ENCODE assay signal across 10 mouse cellular contexts in the genomic region with DNA sequence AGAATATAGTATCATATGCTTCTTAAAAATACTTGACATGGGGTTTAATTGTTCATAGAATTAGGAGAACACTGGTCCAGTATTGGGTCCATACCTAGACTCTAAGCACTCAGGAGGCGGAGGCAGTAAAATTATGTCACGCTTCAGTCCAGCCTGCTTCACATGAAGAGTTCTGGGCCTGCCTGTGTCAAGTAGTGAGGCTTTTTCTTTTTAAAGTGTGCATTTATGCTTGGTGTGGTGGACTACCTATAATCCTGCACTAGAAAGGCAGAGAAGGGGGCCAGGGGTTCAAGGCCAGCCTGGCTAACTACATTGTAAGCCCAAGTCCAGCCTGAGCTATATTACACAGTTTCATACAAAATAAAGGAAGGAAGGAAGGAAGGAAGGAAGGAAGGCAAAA. TPM values are rescaled to one million over a fixed set of nuclear protein-coding genes. Genes with fewer than 3 reads are reported as not detected.
DNase-seq lines count a peak whose midpoint lies in the region; ATAC-seq and TF ChIP-seq lines count a peak whose summit lies in the region.
"Had no signal": no experiment of that assay in that cellular context is flagged by ENCODE, and none has a peak within 500 bp of the region (broad histone marks: within the 10 kb centered on the region; RNA-seq: fewer than 3 reads in every experiment).

No protein-coding gene starts in this region.

- intact Hi-C loops in left cerebral cortex, adult 2 months (cut with DNase I), result loop anchor here (2.0 to 5.0 kb wide), 2 partner anchors 83 to 110 kb away; no protein-coding TSS in a partner anchor

- no peak for ATAC-seq in forebrain, embryonic 12.5 days (ENCODE audit: low FRiP score)
- ATAC-seq in forebrain, embryonic 15.5 days (replicated peaks), result no peak
- no peak for ATAC-seq in heart, embryonic 15.5 days (replicated peaks; ENCODE audit: insufficient number of reproducible peaks, insufficient read depth, low FRiP score, low read depth)
- no peak for ATAC-seq in liver, embryonic 15.5 days (ENCODE audit: insufficient read depth)
- no peak for ATAC-seq in midbrain, embryonic 11.5 days (ENCODE audit: low FRiP score)
- ATAC-seq: midbrain, embryonic 13.5 days had no signal

- no peak for TF ChIP-seq POLR2A in liver, adult 2 months (IDR thresholded peaks at IDR 0.05; ENCODE audit: extremely low read depth, insufficient read depth, low read length)

- WGBS in forebrain, embryonic 12.5 days, result 89% methylated on average over 2 of the region's 2 CpGs
- 90% methylated on average over 2 of the region's 2 CpGs for WGBS in forebrain, embryonic 15.5 days
- WGBS in liver, adult 2 months, result 30% methylated on average over 2 of the region's 2 CpGs
- 89% methylated on average over 2 of the region's 2 CpGs for WGBS in heart, embryonic 15.5 days
- WGBS in liver, embryonic 15.5 days (ENCODE audit: insufficient replicate concordance), result 63% methylated on average over 2 of the region's 2 CpGs
- WGBS in midbrain, embryonic 11.5 days, result 80% methylated on average over 2 of the region's 2 CpGs

- H3K36me3 ChIP-seq in forebrain, embryonic 12.5 days (replicated peaks), result no peaks in the 10 kb centered on the region
- H3K36me3 ChIP-seq in forebrain, embryonic 15.5 days, result no peaks in the 10 kb centered on the region
- peaks cover 4% of the 10 kb centered on the region; the same call in 1 of the 2 replicates for H3K36me3 ChIP-seq in liver, adult 2 months (ENCODE audit: control insufficient read depth, insufficient read depth, low read length)
- no peaks in the 10 kb centered on the region for H3K36me3 ChIP-seq in heart, embryonic 15.5 days
- H3K36me3 ChIP-seq in liver, embryonic 15.5 days (replicated peaks), result no peaks in the 10 kb centered on the region
- H3K36me3 ChIP-seq in midbrain, embryonic 11.5 days (ENCODE audit: control insufficient read depth, insufficient read depth, low read length), result no peaks in the 10 kb centered on the region
- H3K36me3 ChIP-seq: midbrain, embryonic 13.5 days had no signal

- peaks cover 26% of the 10 kb centered on the region for H3K27me3 ChIP-seq in forebrain, embryonic 12.5 days
- peaks cover 13% of the 10 kb centered on the region; the same call in 1 of the 2 replicates for H3K27me3 ChIP-seq in forebrain, embryonic 15.5 days
- no peaks in the 10 kb centered on the region for H3K27me3 ChIP-seq in liver, adult 2 months (ENCODE audit: control insufficient read depth, insufficient read depth, low read length)
- H3K27me3 ChIP-seq in heart, embryonic 15.5 days, result no peaks in the 10 kb centered on the region
- peaks cover 41% of the 10 kb centered on the region for H3K27me3 ChIP-seq in liver, embryonic 15.5 days
- H3K27me3 ChIP-seq in midbrain, embryonic 11.5 days (ENCODE audit: control insufficient read depth, insufficient read depth, low read length), result peaks cover 14% of the 10 kb centered on the region; the same call in 1 of the 2 replicates

- peak overlapping the region; percentile 7; the same call in 1 of the 2 replicates for H3K4me3 ChIP-seq in forebrain, embryonic 12.5 days (replicated peaks)
- no peak overlapping the region for H3K4me3 ChIP-seq in forebrain, embryonic 15.5 days
- peak overlapping the region; percentile 53 for H3K4me3 ChIP-seq in liver, adult 2 months (ENCODE audit: insufficient read depth, low read depth, low read length)
- 0 out of 2 replicates have a peak overlapping the region, but pooled peaks have one; percentile 2 for H3K4me3 ChIP-seq in heart, embryonic 15.5 days
- H3K4me3 ChIP-seq in liver, embryonic 15.5 days (replicated peaks), result peak overlapping the region; percentile 45; the same call in 1 of the 2 replicates
- no peak overlapping the region for H3K4me3 ChIP-seq in left cerebral cortex, adult 2 months
- no peak overlapping the region for H3K4me3 ChIP-seq in midbrain, embryonic 11.5 days (ENCODE audit: low read depth, low read length)

- H3K79me2 ChIP-seq in liver, adult 2 months (ENCODE audit: control insufficient read depth, insufficient read depth, low read length), result peaks cover 11% of the 10 kb centered on the region

- no peak overlapping the region for H3K4me2 ChIP-seq in forebrain, embryonic 12.5 days
- no peak overlapping the region for H3K4me2 ChIP-seq in forebrain, embryonic 15.5 days (replicated peaks)
- peak overlapping the region; percentile 82 for H3K4me2 ChIP-seq in heart, embryonic 15.5 days
- H3K4me2 ChIP-seq in liver, embryonic 15.5 days, result peak overlapping the region; percentile 63
- no peak overlapping the region for H3K4me2 ChIP-seq in midbrain, embryonic 11.5 days

- H3K4me1 ChIP-seq in forebrain, embryonic 12.5 days, result peaks cover 18% of the 10 kb centered on the region
- peaks cover 19% of the 10 kb centered on the region for H3K4me1 ChIP-seq in forebrain, embryonic 15.5 days
- peaks cover 8% of the 10 kb centered on the region for H3K4me1 ChIP-seq in liver, adult 2 months (ENCODE audit: control insufficient read depth, insufficient read depth, low read length)
- H3K4me1 ChIP-seq in heart, embryonic 15.5 days (replicated peaks), result peaks cover 13% of the 10 kb centered on the region; the same call in 1 of the 2 replicates
- H3K4me1 ChIP-seq in liver, embryonic 15.5 days (replicated peaks), result no peaks in the 10 kb centered on the region
- 0 out of 2 replicates have a peak, but pooled peaks cover 5% of the 10 kb centered on the region for H3K4me1 ChIP-seq in midbrain, embryonic 11.5 days (ENCODE audit: control insufficient read depth, insufficient read depth, low read length)

- no peak overlapping the region for H3K27ac ChIP-seq in forebrain, embryonic 12.5 days
- no peak overlapping the region for H3K27ac ChIP-seq in forebrain, embryonic 15.5 days (replicated peaks)
- peak overlapping the region; percentile 76 for H3K27ac ChIP-seq in liver, adult 2 months (replicated peaks; ENCODE audit: insufficient read depth, low read depth, low read length)
- H3K27ac ChIP-seq in heart, embryonic 15.5 days, result no peak overlapping the region
- H3K27ac ChIP-seq in liver, embryonic 15.5 days (replicated peaks), result no peak overlapping the region
- no peak overlapping the region for H3K27ac ChIP-seq in left cerebral cortex, adult 2 months
- H3K27ac ChIP-seq in midbrain, embryonic 11.5 days (ENCODE audit: low read depth, low read length), result no peak overlapping the region
- H3K27ac ChIP-seq: midbrain, embryonic 13.5 days had no signal

- no peak for TF ChIP-seq CTCF in liver, adult 2 months (IDR thresholded peaks at IDR 0.05; ENCODE audit: low read depth, low read length)
- no peak for TF ChIP-seq CTCF in left cerebral cortex, adult 2 months (IDR thresholded peaks at IDR 0.05)

- H3K9ac ChIP-seq in forebrain, embryonic 12.5 days, result no peak overlapping the region
- no peak overlapping the region for H3K9ac ChIP-seq in forebrain, embryonic 15.5 days (replicated peaks)
- H3K9ac ChIP-seq in liver, adult 2 months (ENCODE audit: low read depth, low read length), result peak overlapping the region; percentile 74
- no peak overlapping the region for H3K9ac ChIP-seq in heart, embryonic 15.5 days
- no peak overlapping the region for H3K9ac ChIP-seq in liver, embryonic 15.5 days
- H3K9ac ChIP-seq in midbrain, embryonic 11.5 days (ENCODE audit: low read length), result no peak overlapping the region
- H3K9ac ChIP-seq: midbrain, embryonic 13.5 days had no signal

- H3K9me3 ChIP-seq in forebrain, embryonic 12.5 days, result no peaks in the 10 kb centered on the region
- no peaks in the 10 kb centered on the region for H3K9me3 ChIP-seq in forebrain, embryonic 15.5 days
- no peaks in the 10 kb centered on the region for H3K9me3 ChIP-seq in heart, embryonic 15.5 days (replicated peaks)
- H3K9me3 ChIP-seq in liver, embryonic 15.5 days (replicated peaks), result no peaks in the 10 kb centered on the region
- H3K9me3 ChIP-seq in midbrain, embryonic 11.5 days (ENCODE audit: control insufficient read depth, low read length), result no peaks in the 10 kb centered on the region
- H3K9me3 ChIP-seq: midbrain, embryonic 13.5 days had no signal

- peak; percentile 48 for DNase-seq in liver, adult 2 months (ENCODE audit: extremely low read depth, low read depth, low spot score)
- DNase-seq in liver, result no peak
- DNase-seq in left cerebral cortex, adult 2 months (ENCODE audit: extremely low spot score in 1 of 2, low spot score in 2 of 2), result no peak
- no peak for DNase-seq in midbrain, embryonic 11.5 days (ENCODE audit: low spot score, missing footprints)
- DNase-seq: thymus, adult 18-20 months had no signal

RNA-seq across cellular contexts. Expression of a gene that starts 1.8 kb away (rescaled TPM):
- 9.4 and 12.0 TPM in 2 replicates for polyA plus RNA-seq in forebrain, embryonic 12.5 days (2016; fragmentation: Nextera tagmentation; extraction: Ambion mirVana)
- 3.0 and 3.3 TPM in 2 replicates for polyA plus RNA-seq in forebrain, embryonic 15.5 days (2015; fragmentation: Nextera tagmentation; extraction: Ambion mirVana)
- total RNA-seq in liver, adult 2 months (2014; rRNA removed), result 59.8 and 63.6 TPM in 2 replicates
- 6.0 and 6.9 TPM in 2 replicates for polyA plus RNA-seq in liver, adult 2 months (2012; rRNA removed)
- 4.7 and 5.7 TPM in 2 replicates for polyA plus RNA-seq in heart, embryonic 15.5 days (2015; fragmentation: Nextera tagmentation; extraction: Ambion mirVana)
- 3.7 and 3.9 TPM in 2 replicates for polyA plus RNA-seq in liver, embryonic 15.5 days (2015; fragmentation: Nextera tagmentation; extraction: Ambion mirVana)
- total RNA-seq in left cerebral cortex, adult 2 months (2021), result 1 to 10 TPM; 3.6 to 4.7 TPM
- polyA plus RNA-seq in midbrain, embryonic 11.5 days (2014; fragmentation: Nextera tagmentation; extraction: Ambion mirVana), result 9.6 and 12.9 TPM in 2 replicates

RNA-seq across cellular contexts. Expression of a gene that starts 38.2 kb away (rescaled TPM):
- polyA plus RNA-seq in forebrain, embryonic 12.5 days (2016; fragmentation: Nextera tagmentation; extraction: Ambion mirVana), result 61.0 and 66.5 TPM in 2 replicates
- polyA plus RNA-seq in forebrain, embryonic 15.5 days (2015; fragmentation: Nextera tagmentation; extraction: Ambion mirVana), result 70.8 and 71.5 TPM in 2 replicates
- total RNA-seq in liver, adult 2 months (2014; rRNA removed), result 6.4 and 7.9 TPM in 2 replicates
- polyA plus RNA-seq in liver, adult 2 months (2012; rRNA removed), result 3.3 and 3.6 TPM in 2 replicates
- 28.8 and 36.6 TPM in 2 replicates for polyA plus RNA-seq in heart, embryonic 15.5 days (2015; fragmentation: Nextera tagmentation; extraction: Ambion mirVana)
- 15.2 and 16.7 TPM in 2 replicates for polyA plus RNA-seq in liver, embryonic 15.5 days (2015; fragmentation: Nextera tagmentation; extraction: Ambion mirVana)
- 10 to 100 TPM; 25.9 to 28.6 TPM for total RNA-seq in left cerebral cortex, adult 2 months (2021)
- 44.6 and 45.3 TPM in 2 replicates for polyA plus RNA-seq in midbrain, embryonic 11.5 days (2014; fragmentation: Nextera tagmentation; extraction: Ambion mirVana)

Comparison
In these comparisons a context has a peak if more than half of its experiments do, and no peak if none do; other contexts are left out.
1. H3K4me3 ChIP-seq: peak in forebrain, embryonic 12.5 days (single experiment), liver, adult 2 months (single experiment), heart, embryonic 15.5 days (single experiment) and liver, embryonic 15.5 days (single experiment); none in forebrain, embryonic 15.5 days (single experiment), left cerebral cortex, adult 2 months (single experiment) and midbrain, embryonic 11.5 days (single experiment).
2. H3K4me2 ChIP-seq: peak in heart, embryonic 15.5 days (single experiment) and liver, embryonic 15.5 days (single experiment); none in forebrain, embryonic 12.5 days (single experiment), forebrain, embryonic 15.5 days (single experiment) and midbrain, embryonic 11.5 days (single experiment).